Mouse (Mus musculus) CD8-positive naive resting alpha-beta T cell, adult 2 months (primary cell): ENCODE data around the gene Ivl.

Experiments used
- DNase-seq, 2 experiments: peaks; one replicate each; pipeline ENCODE4 v3.0.0; 2022; ENCODE audit warnings: low read depth in 2 of 2, low spot score in 2 of 2

Ivl gene

GRCm38 (mm10) chr3:92573449-92574041, at the start of gene Ivl:
Gene Ivl, minus strand, starts transcription at chr3:92573735.
- DNase-seq: no peak

- DNase-seq: no peak
These were observed 48.0 kb upstream of the Ivl start, which contains the start of gene Lce6a for GRCm38 (mm10) chr3:92621560-92621959. Gene Lce6a, minus strand, starts transcription at chr3:92621660.

- no peak for DNase-seq
These were observed 36.3 kb upstream of the Ivl start for GRCm38 (mm10) chr3:92609804-92610203.

GRCm38 (mm10) chr3:92607392-92607791, 33.9 kb upstream of the Ivl start, which contains the start of gene 2210017I01Rik:
Gene 2210017I01Rik, minus strand, starts transcription at chr3:92607492.
- DNase-seq: no peak

- DNase-seq: no peak
These were observed 28.6 kb upstream of the Ivl start for GRCm38 (mm10) chr3:92602169-92602568.

GRCm38 (mm10) chr3:92600456-92600855, 26.9 kb upstream of the Ivl start:
- DNase-seq: no peak

GRCm38 (mm10) chr3:92599973-92600372, 26.4 kb upstream of the Ivl start:
- no peak for DNase-seq

- no peak for DNase-seq
These were observed 24.9 kb upstream of the Ivl start for GRCm38 (mm10) chr3:92598429-92598828.

GRCm38 (mm10) chr3:92588858-92589257, 15.3 kb upstream of the Ivl start, which contains the start of gene Smcp:
Gene Smcp, minus strand, starts transcription at chr3:92588997.
- no peak for DNase-seq

GRCm38 (mm10) chr3:92587190-92587589, 13.7 kb upstream of the Ivl start:
- no peak for DNase-seq

- no peak for DNase-seq
These were observed 11.5 kb upstream of the Ivl start for GRCm38 (mm10) chr3:92585055-92585454.

GRCm38 (mm10) chr3:92583164-92583826, 9.8 kb upstream of the Ivl start:
- no peak for DNase-seq

- no peak for DNase-seq
These were observed 6.0 kb upstream of the Ivl start for GRCm38 (mm10) chr3:92579508-92579907.

GRCm38 (mm10) chr3:92578652-92579413, 5.3 kb upstream of the Ivl start:
- DNase-seq: no peak

GRCm38 (mm10) chr3:92572514-92573155, 900 bp downstream of the Ivl start:
- DNase-seq: no peak

- DNase-seq: no peak
These were observed 4.8 kb downstream of the Ivl start for GRCm38 (mm10) chr3:92568752-92569151.

GRCm38 (mm10) chr3:92565418-92565817, 8.1 kb downstream of the Ivl start:
- no peak for DNase-seq

- DNase-seq: no peak
These were observed 39.1 kb downstream of the Ivl start, which contains the start of gene 2310046K23Rik for GRCm38 (mm10) chr3:92534411-92534810. Gene 2310046K23Rik, minus strand, starts transcription at chr3:92534511.
